8 mouse cellular contexts compared by ENCODE assay signal in the genomic region with DNA sequence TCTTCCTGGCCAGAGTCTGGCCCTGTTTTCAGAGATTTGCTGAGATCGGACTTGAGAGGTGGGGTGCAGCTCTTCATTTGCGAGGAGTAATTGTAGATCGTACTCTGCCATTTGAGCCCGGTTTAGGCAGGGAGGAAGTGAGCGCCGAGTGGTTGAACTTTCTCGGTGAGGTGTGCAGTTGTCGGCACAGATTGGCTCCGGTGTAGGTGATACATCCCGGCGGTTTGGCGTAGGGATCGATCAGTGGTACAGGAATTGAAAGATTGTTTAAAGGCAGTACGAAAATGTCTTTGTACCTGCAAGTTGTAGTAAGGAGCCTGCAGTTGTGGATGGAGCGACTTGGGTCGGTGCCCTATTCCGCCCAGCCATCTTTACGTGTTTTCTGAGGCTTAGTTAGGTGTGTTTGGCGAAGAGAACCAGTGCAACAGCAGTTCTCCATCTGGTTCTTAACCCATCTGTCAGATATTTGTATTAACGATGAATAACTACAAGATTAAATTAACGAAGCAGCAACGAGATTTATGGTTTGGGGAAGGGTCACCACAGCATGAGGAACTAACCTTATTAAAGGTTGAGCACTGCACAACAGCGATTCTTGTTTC. TPM values are rescaled to one million over a fixed set of nuclear protein-coding genes. Genes with fewer than 3 reads are reported as not detected.
A peak's percentile ranks its signal among the peaks of the same experiment; 100 is the strongest.
DNase-seq lines count a peak whose midpoint lies in the region; ATAC-seq and TF ChIP-seq lines count a peak whose summit lies in the region.

No protein-coding gene starts in this region.

- H3K4me3 ChIP-seq in kidney, embryonic 15.5 days (replicated peaks), result peak overlapping the region; percentile 97
- peak overlapping the region; percentile 94 for H3K4me3 ChIP-seq in embryonic facial prominence, embryonic 11.5 days (ENCODE audit: low read depth, low read length)
- H3K4me3 ChIP-seq in intestine, embryonic 15.5 days (replicated peaks), result peak overlapping the region; percentile 91
- H3K4me3 ChIP-seq in myocyte, result peak overlapping the region; percentile 90

- H3K9ac ChIP-seq in kidney, embryonic 15.5 days, result peak overlapping the region; percentile 98
- H3K9ac ChIP-seq in embryonic facial prominence, embryonic 11.5 days (replicated peaks; ENCODE audit: low read length), result peak overlapping the region; percentile 96
- peak overlapping the region; percentile 97 for H3K9ac ChIP-seq in intestine, embryonic 15.5 days

- 0 out of 2 replicates have a peak, but pooled peaks cover 3% of the 10 kb centered on the region for H3K27me3 ChIP-seq in kidney, embryonic 15.5 days
- no peaks in the 10 kb centered on the region for H3K27me3 ChIP-seq in embryonic facial prominence, embryonic 11.5 days (ENCODE audit: control insufficient read depth, insufficient read depth, low read length)
- H3K27me3 ChIP-seq in intestine, embryonic 15.5 days (replicated peaks), result no peaks in the 10 kb centered on the region
- no peaks in the 10 kb centered on the region for H3K27me3 ChIP-seq in myocyte (ENCODE audit: control insufficient read depth, insufficient read depth, insufficient read length)

- H3K4me1 ChIP-seq in kidney, embryonic 15.5 days, result peaks cover 12% of the 10 kb centered on the region; the same call in 1 of the 2 replicates
- H3K4me1 ChIP-seq in embryonic facial prominence, embryonic 11.5 days (ENCODE audit: control insufficient read depth, insufficient read depth, low read length), result no peaks in the 10 kb centered on the region
- no peaks in the 10 kb centered on the region for H3K4me1 ChIP-seq in intestine, embryonic 15.5 days (replicated peaks)

- ATAC-seq in kidney, embryonic 15.5 days (replicated peaks; ENCODE audit: low FRiP score), result peak; percentile 27; the same call in 1 of the 2 replicates
- ATAC-seq in embryonic facial prominence, embryonic 11.5 days (replicated peaks; ENCODE audit: insufficient number of reproducible peaks, low FRiP score, low TSS enrichment, low read depth), result 0 out of 2 replicates have a peak, but pooled peaks have one; percentile 30
- ATAC-seq in intestine, embryonic 15.5 days, result peak; percentile 30

- peak overlapping the region; percentile 62 for H3K4me2 ChIP-seq in kidney, embryonic 15.5 days
- H3K4me2 ChIP-seq in embryonic facial prominence, embryonic 11.5 days (ENCODE audit: low read depth, low read length), result peak overlapping the region; percentile 41
- H3K4me2 ChIP-seq in intestine, embryonic 15.5 days (replicated peaks), result peak overlapping the region; percentile 44
- H3K4me2 ChIP-seq in myocyte (ENCODE audit: low read depth), result peak overlapping the region; percentile 89

- H3K9me3 ChIP-seq in kidney, embryonic 15.5 days (replicated peaks), result no peaks in the 10 kb centered on the region
- no peaks in the 10 kb centered on the region for H3K9me3 ChIP-seq in embryonic facial prominence, embryonic 11.5 days (replicated peaks; ENCODE audit: control insufficient read depth, low read length)
- no peaks in the 10 kb centered on the region for H3K9me3 ChIP-seq in intestine, embryonic 15.5 days

- peak overlapping the region; percentile 89 for H3K27ac ChIP-seq in kidney, embryonic 15.5 days
- peak overlapping the region; percentile 77; the same call in 1 of the 2 replicates for H3K27ac ChIP-seq in embryonic facial prominence, embryonic 11.5 days (replicated peaks; ENCODE audit: low read depth, low read length)
- H3K27ac ChIP-seq in intestine, embryonic 15.5 days, result peak overlapping the region; percentile 87

- H3K36me3 ChIP-seq in kidney, embryonic 15.5 days, result peaks cover 40% of the 10 kb centered on the region
- peaks cover 11% of the 10 kb centered on the region for H3K36me3 ChIP-seq in embryonic facial prominence, embryonic 11.5 days (replicated peaks; ENCODE audit: control insufficient read depth, insufficient read depth, low read depth, low read length)
- H3K36me3 ChIP-seq in intestine, embryonic 15.5 days, result peaks cover 10% of the 10 kb centered on the region; the same call in 1 of the 2 replicates
- H3K36me3 ChIP-seq in myocyte (ENCODE audit: control insufficient read depth, insufficient read depth), result peaks cover 33% of the 10 kb centered on the region

- no peak for TF ChIP-seq POLR2A in myocyte (IDR thresholded peaks at IDR 0.05; ENCODE audit: insufficient read length, low read depth)

- DNase-seq in kidney, postnatal 14 days, result no peak
- peak; percentile 48 to 56 for DNase-seq in CD8-positive naive resting alpha-beta T cell, adult 2 months (ENCODE audit: low read depth in 2 of 2, low spot score in 2 of 2)
- DNase-seq in embryonic facial prominence, embryonic 11.5 days (ENCODE audit: low spot score), result peak; percentile 19
- no peak for DNase-seq in adrenal gland, postnatal 25 days
- no peak for DNase-seq in urinary bladder, postnatal 10 days (ENCODE audit: low spot score)

- peak overlapping the region; percentile 89 for H3ac ChIP-seq in myocyte (ENCODE audit: control insufficient read depth, insufficient read length)

- H3K79me2 ChIP-seq in myocyte (ENCODE audit: control insufficient read depth, insufficient read depth), result peaks cover 49% of the 10 kb centered on the region

- WGBS in kidney, embryonic 15.5 days, result 0% methylated on average over 23 of the region's 23 CpGs
- under 1% methylated on average over 23 of the region's 23 CpGs for WGBS in embryonic facial prominence, embryonic 11.5 days
- WGBS in intestine, embryonic 15.5 days, result under 1% methylated on average over 23 of the region's 23 CpGs

TF ChIP-seq in myocyte, 11 proteins besides CTCF, POLR2A, EP300 and RAD21:
- TF ChIP-seq POLR2AphosphoS2 (IDR thresholded peaks at IDR 0.05; ENCODE audit: insufficient read length, low read depth) (no peak), TCF3 (IDR thresholded peaks at IDR 0.05; ENCODE audit: insufficient read length, low read depth) (no peak), USF1 (IDR thresholded peaks at IDR 0.05; ENCODE audit: low read depth) (no peak), MYOD1 (IDR thresholded peaks at IDR 0.05; ENCODE audit: control insufficient read depth in 1 of 3, insufficient read length in 2 of 3, low read depth in 2 of 3) (no peak), MAX (IDR thresholded peaks at IDR 0.05; ENCODE audit: low read depth) (no peak), MYOG (IDR thresholded peaks at IDR 0.05; ENCODE audit: control insufficient read depth in 1 of 3, insufficient read depth in 1 of 3, insufficient read length in 2 of 3, low read depth in 2 of 3) (no peak), CEBPB (IDR thresholded peaks at IDR 0.05; ENCODE audit: insufficient read depth, poor library complexity, severe bottlenecking) (no peak), E2F4 (IDR thresholded peaks at IDR 0.05; ENCODE audit: insufficient read depth) (no peak), TCF12 (IDR thresholded peaks at IDR 0.05; ENCODE audit: insufficient read depth, poor library complexity, severe bottlenecking) (no peak), REST (IDR thresholded peaks at IDR 0.05; ENCODE audit: insufficient read depth, insufficient read length) (no peak)

RNA-seq across cellular contexts. Expression of a gene that starts 0.8 kb away (rescaled TPM):
- 84.9 and 85.4 TPM in 2 replicates for polyA plus RNA-seq in kidney, embryonic 15.5 days (2015; fragmentation: Nextera tagmentation; extraction: Ambion mirVana)
- 82.8 and 84.2 TPM in 2 replicates for polyA plus RNA-seq in embryonic facial prominence, embryonic 11.5 days (2014; fragmentation: Nextera tagmentation; extraction: Ambion mirVana)
- polyA plus RNA-seq in intestine, embryonic 15.5 days (2015; fragmentation: Nextera tagmentation; extraction: Ambion mirVana), result 75.2 and 78.0 TPM in 2 replicates
- polyA plus RNA-seq in myocyte (2012; fragmentation: generic; extraction: Trizol), result 207 TPM
- 71.3 and 77.7 TPM in 2 replicates for total RNA-seq in adrenal gland, postnatal 25 days (2021)

RNA-seq across cellular contexts. Expression of a gene that starts 26.2 kb away (rescaled TPM):
- polyA plus RNA-seq in kidney, embryonic 15.5 days (2015; fragmentation: Nextera tagmentation; extraction: Ambion mirVana), result 76.3 and 78.1 TPM in 2 replicates
- 61.7 and 64.2 TPM in 2 replicates for polyA plus RNA-seq in embryonic facial prominence, embryonic 11.5 days (2014; fragmentation: Nextera tagmentation; extraction: Ambion mirVana)
- polyA plus RNA-seq in intestine, embryonic 15.5 days (2015; fragmentation: Nextera tagmentation; extraction: Ambion mirVana), result 60.1 and 66.3 TPM in 2 replicates
- 8.4 TPM for polyA plus RNA-seq in myocyte (2012; fragmentation: generic; extraction: Trizol)
- 63.0 TPM in 2 replicates for total RNA-seq in adrenal gland, postnatal 25 days (2021)

Comparison
In these comparisons a context has a peak if more than half of its experiments do, and no peak if none do; other contexts are left out.
1. DNase-seq: peak in CD8-positive naive resting alpha-beta T cell, adult 2 months (2 of 2) and embryonic facial prominence, embryonic 11.5 days (single experiment); none in kidney, postnatal 14 days (single experiment), adrenal gland, postnatal 25 days (single experiment) and urinary bladder, postnatal 10 days (single experiment).
2. Peak in every context shown above with its lines, with median percentiles within 50 percentile points of each other: ATAC-seq, H3K27ac ChIP-seq, H3K4me2 ChIP-seq, H3K4me3 ChIP-seq and H3K9ac ChIP-seq.